Mouse (Mus musculus): ENCODE results near the gene 9330161L09Rik.
A peak's percentile ranks its signal among the peaks of the same experiment; 100 is the strongest.

9330161L09Rik gene

GRCm38 (mm10) chr12:103388505-103389347 lies 18.9 kb downstream of the 9330161L09Rik start, which contains the start of gene Otub2:
Gene Otub2 (plus strand): TSS chr12:103388682.
- peak; percentile 97 for DNase-seq

- DNase-seq: no peak
These were observed 27.4 kb downstream of the 9330161L09Rik start for GRCm38 (mm10) chr12:103380226-103380625.

DNA sequence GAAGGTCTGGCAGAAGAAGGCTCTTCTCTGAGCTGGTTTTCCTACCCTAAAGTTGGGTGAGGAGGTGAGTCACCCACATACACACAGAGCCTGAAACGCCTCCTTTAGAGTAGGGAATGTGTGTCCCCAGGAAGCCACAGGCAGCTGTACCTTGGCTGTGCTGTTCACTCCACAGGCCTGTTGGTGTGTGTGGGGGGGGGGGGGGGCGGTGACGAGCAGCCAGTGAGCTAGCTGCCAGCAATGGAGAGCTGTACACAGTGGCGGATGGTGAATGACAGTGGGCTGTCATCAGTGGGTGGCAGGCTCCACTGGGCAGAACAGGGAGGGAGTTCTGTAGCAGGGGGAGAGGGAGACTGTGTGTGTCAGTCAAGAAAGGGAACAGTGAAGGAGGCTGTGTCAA lies 30.8 kb downstream of the 9330161L09Rik start:
- no peak for DNase-seq

GRCm38 (mm10) chr12:103376124-103376523 lies 31.5 kb downstream of the 9330161L09Rik start:
- DNase-seq: no peak

- no peak for DNase-seq
These were observed 33.9 kb downstream of the 9330161L09Rik start for GRCm38 (mm10) chr12:103373530-103374236.

DNA sequence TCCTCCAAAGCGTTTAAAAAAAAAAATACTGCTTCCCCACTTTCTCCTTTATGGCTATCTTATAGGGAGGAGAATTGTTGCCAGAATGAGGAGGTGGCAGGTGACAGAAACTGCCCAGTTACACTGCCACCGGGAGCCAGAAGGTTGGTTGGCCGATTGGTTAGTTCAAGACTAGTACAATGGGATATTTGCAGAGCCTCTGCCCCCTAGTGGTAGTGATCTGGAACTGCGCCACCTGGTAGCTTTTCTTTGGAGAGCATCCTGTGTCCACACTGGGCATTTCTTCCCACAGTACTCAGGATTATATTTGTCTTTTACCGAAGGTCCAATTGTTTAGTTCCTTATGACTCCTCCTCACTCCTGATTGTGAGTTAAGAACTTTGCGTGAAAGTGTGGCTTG lies 35.9 kb downstream of the 9330161L09Rik start:
- peak; percentile 64 for DNase-seq

GRCm38 (mm10) chr12:103370861-103371260 lies 36.8 kb downstream of the 9330161L09Rik start:
- DNase-seq: no peak

- no peak for DNase-seq
These were observed 38.8 kb downstream of the 9330161L09Rik start for GRCm38 (mm10) chr12:103368777-103369176.

DNA sequence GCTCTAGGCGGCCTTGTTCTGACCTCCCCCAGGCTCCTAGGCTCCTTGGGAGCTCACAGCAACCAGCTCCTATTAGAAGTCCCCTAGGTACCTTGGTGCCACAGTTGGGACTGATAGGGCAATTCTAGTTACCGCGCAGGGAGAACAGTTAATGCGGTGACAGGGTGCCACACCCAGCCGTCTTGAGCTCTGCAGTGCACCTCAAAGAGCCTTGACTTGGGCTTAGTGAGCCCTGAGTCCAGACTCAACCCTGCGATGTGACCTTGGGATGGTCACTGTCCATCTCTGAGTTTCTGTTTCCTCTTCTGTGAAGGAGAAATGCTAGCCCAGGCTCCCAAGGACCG lies 39.3 kb downstream of the 9330161L09Rik start:
- no peak for DNase-seq

DNA sequence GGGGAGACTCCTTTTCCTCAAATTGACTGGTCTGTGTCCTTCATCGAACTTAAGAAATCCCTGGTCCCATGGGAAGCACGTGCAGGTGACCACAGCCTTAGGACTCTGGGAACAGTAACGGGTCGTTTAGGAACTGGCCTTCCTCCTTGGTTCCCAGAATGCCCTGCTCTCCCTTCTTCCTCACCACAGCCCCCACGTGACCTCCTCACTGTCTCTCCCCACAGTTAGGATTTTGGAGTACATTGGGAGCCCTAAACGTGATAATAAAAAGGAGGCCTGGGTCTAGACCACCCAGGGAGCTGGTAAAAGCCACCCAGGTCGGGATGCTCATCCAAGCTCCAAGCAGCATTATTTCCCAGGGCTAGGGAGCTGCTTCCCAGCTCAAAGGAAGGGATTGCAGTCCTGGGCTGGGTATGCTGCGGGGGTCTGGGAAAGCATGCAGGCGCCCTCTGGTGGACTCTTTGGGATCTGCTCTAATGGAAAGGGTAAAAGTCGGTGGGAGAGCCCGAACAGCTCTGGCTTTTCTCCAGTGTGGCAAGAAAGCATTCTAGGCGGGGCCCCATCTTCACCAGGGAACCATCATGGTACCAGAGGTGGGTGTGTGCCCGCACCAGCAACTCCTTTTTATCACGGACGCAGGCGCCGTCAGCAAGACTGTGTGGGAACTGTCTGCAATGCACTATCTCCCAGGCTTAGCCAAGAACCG lies 39.8 kb downstream of the 9330161L09Rik start:
- DNase-seq: peak; percentile 68

- DNase-seq: no peak
These were observed 40.4 kb downstream of the 9330161L09Rik start for GRCm38 (mm10) chr12:103367171-103367570.

GRCm38 (mm10) chr12:103362336-103362735 lies 45.3 kb downstream of the 9330161L09Rik start:
- DNase-seq: no peak

DNA sequence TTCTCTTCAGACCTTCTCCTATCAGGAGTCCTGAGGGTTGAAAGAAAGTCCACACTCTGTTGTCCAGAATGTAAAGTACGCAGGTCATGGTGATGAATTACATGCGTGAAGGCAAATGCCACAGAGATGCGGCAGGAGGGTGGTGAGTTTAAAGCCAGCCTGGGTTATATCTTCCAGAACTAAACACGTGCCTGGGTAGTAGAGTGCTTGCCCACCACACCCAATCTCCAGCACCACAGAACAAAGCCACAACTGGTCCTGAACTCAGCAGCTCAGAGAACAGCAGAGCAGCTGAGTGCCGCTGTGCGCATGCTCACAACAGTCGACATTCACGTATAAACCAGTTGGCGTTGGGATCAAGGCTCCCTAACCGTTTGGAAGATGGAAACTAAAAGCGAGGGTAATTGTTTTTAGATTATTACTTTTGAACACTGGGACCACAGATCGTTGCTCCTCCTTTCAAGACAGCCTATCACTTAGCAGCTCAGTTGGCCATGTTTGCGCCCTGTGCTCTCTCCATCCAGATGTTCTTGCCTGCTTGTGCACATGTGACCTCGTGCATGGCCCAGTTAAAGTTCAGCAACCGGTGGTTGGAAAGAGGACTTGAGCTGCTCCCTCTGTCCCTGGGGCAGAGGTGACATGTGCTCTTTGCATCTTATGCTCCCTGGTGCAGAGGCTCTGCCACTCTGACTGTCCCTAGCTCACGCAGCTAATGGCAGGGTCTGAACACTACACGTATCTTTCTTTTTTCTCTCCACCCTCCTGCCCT lies 45.9 kb downstream of the 9330161L09Rik start:
- DNase-seq: no peak

- no peak for DNase-seq
These were observed 46.8 kb downstream of the 9330161L09Rik start for GRCm38 (mm10) chr12:103360812-103361211.

DNA sequence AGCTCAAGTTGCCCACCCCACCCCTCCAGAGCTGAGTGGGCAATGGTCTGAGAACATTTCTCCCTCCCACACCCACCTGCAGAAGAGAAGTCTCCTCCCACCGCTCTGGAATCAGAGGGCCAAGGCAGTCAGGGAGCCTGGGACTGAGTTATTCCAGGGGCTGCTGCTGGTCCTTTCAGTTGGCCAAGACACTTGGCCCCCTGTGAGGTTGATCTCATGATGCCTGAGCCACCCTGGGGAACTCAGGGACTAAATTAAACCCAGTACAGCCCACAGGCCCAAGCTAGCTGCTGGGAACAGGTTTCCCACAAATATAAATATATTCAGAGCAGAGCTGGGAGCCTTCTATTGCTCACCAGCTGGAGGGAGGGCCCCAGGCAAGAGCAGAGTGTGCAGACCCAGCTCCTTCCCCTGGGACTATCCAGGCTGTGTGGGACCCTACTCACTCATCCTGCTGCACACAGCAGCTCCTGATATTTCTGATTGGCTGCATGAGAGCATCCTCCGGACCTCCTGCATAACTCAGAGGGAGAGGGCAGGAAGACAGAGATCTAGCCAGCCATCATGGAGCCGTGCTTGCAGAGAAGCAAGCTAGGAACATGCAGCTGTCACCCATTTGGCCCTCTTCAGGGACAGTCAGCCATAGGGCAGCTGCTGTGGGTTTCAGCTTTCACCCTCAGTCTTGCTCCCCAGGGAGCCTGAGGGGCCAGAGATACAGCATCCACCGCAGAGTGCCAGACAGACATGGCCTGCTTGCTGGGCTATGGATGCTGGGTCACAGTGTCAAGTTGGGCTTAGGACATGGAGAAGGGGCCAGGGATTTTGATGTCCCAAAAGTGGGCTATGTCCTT lies 48.4 kb downstream of the 9330161L09Rik start:
- DNase-seq: no peak

DNA sequence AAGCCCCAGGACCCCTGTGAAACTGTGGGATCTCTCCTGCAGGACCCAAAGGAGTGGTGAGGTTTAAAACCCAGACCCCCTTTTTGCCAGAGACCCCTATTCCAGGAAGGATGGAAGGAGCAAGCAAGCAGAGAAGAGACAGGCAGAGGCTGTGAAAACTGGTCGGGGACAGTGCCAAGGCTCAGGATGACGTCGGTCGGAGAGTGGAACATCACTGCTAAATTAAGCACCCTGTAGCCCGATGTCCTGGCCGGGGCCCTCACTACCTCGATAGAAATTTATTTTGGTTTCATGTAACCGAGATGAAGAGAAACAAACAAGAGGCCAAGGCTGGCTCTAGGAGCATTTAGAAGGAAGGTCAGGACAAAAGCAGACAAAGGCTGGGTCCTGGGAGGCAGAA lies 49.4 kb downstream of the 9330161L09Rik start:
- DNase-seq: no peak

Data from kidney, adult 18-20 months (tissue).